Mouse (Mus musculus): ENCODE measurements around the gene Atf1. TPM values are rescaled to one million over a fixed set of nuclear protein-coding genes. Genes with fewer than 3 reads are reported as not detected.
"Not testable (repeated sequence)": the region's sequence is repeated elsewhere in the genome, so short reads cannot be mapped to it uniquely, and the experiment has no call there.

Gene Atf1
- polyA plus RNA-seq, 1 experiment, result 21.9 TPM

- Histone ChIP-seq H3K4me3 (no peak overlapping the region), H3K4me2 (ENCODE audit: low read depth) (no peak overlapping the region), H3K36me3 (ENCODE audit: control insufficient read depth, insufficient read depth) (peaks cover 9% of the 10 kb centered on the region), H3K27me3 (ENCODE audit: control insufficient read depth, insufficient read depth, insufficient read length) (no peaks in the 10 kb centered on the region), H3K79me2 (ENCODE audit: control insufficient read depth, insufficient read depth) (no peaks in the 10 kb centered on the region), H3ac (ENCODE audit: control insufficient read depth, insufficient read length) (no peak overlapping the region)
- TF ChIP-seq USF1 (IDR thresholded peaks at IDR 0.05; ENCODE audit: low read depth) (no peak), POLR2AphosphoS2 (IDR thresholded peaks at IDR 0.05; ENCODE audit: insufficient read length, low read depth) (no peak), MYOD1 (IDR thresholded peaks at IDR 0.05; ENCODE audit: control insufficient read depth in 1 of 3, insufficient read length in 2 of 3, low read depth in 2 of 3) (no peak), POLR2A (IDR thresholded peaks at IDR 0.05; ENCODE audit: insufficient read length, low read depth) (no peak), E2F4 (IDR thresholded peaks at IDR 0.05; ENCODE audit: insufficient read depth) (no peak), TCF3 (IDR thresholded peaks at IDR 0.05; ENCODE audit: insufficient read length, low read depth) (no peak), MAX (IDR thresholded peaks at IDR 0.05; ENCODE audit: low read depth) (no peak), CEBPB (IDR thresholded peaks at IDR 0.05; ENCODE audit: insufficient read depth, poor library complexity, severe bottlenecking) (no peak), REST (IDR thresholded peaks at IDR 0.05; ENCODE audit: insufficient read depth, insufficient read length) (no peak), SRF (IDR thresholded peaks at IDR 0.05; ENCODE audit: control insufficient read depth, insufficient read length, low read depth) (no peak), MYOG (IDR thresholded peaks at IDR 0.05; ENCODE audit: control insufficient read depth in 1 of 3, insufficient read depth in 1 of 3, insufficient read length in 2 of 3, low read depth in 2 of 3) (no peak), TCF12 (IDR thresholded peaks at IDR 0.05; ENCODE audit: insufficient read depth, poor library complexity, severe bottlenecking) (no peak)
Measured at GRCm38 (mm10) chr15:100263246-100263905, 35.8 kb downstream of the Atf1 start.

GRCm38 (mm10) chr15:100265586-100266325 lies 38.1 kb downstream of the Atf1 start:
- Histone ChIP-seq H3K4me2 (ENCODE audit: low read depth) (no peak overlapping the region), H3ac (ENCODE audit: control insufficient read depth, insufficient read length) (no peak overlapping the region), H3K79me2 (ENCODE audit: control insufficient read depth, insufficient read depth) (no peaks in the 10 kb centered on the region), H3K4me3 (no peak overlapping the region), H3K27me3 (ENCODE audit: control insufficient read depth, insufficient read depth, insufficient read length) (no peaks in the 10 kb centered on the region), H3K36me3 (ENCODE audit: control insufficient read depth, insufficient read depth) (no peaks in the 10 kb centered on the region)
- TF ChIP-seq POLR2AphosphoS2 (IDR thresholded peaks at IDR 0.05; ENCODE audit: insufficient read length, low read depth) (no peak), MAX (IDR thresholded peaks at IDR 0.05; ENCODE audit: low read depth) (no peak), USF1 (IDR thresholded peaks at IDR 0.05; ENCODE audit: low read depth) (no peak), SRF (IDR thresholded peaks at IDR 0.05; ENCODE audit: control insufficient read depth, insufficient read length, low read depth) (no peak), CEBPB (IDR thresholded peaks at IDR 0.05; ENCODE audit: insufficient read depth, poor library complexity, severe bottlenecking) (no peak), MYOG (IDR thresholded peaks at IDR 0.05; ENCODE audit: control insufficient read depth in 1 of 3, insufficient read depth in 1 of 3, insufficient read length in 2 of 3, low read depth in 2 of 3) (no peak), POLR2A (IDR thresholded peaks at IDR 0.05; ENCODE audit: insufficient read length, low read depth) (no peak), MYOD1 (IDR thresholded peaks at IDR 0.05; ENCODE audit: control insufficient read depth in 1 of 3, insufficient read length in 2 of 3, low read depth in 2 of 3) (no peak), TCF12 (IDR thresholded peaks at IDR 0.05; ENCODE audit: insufficient read depth, poor library complexity, severe bottlenecking) (no peak), E2F4 (IDR thresholded peaks at IDR 0.05; ENCODE audit: insufficient read depth) (no peak), REST (IDR thresholded peaks at IDR 0.05; ENCODE audit: insufficient read depth, insufficient read length) (no peak), TCF3 (IDR thresholded peaks at IDR 0.05; ENCODE audit: insufficient read length, low read depth) (no peak)

DNA sequence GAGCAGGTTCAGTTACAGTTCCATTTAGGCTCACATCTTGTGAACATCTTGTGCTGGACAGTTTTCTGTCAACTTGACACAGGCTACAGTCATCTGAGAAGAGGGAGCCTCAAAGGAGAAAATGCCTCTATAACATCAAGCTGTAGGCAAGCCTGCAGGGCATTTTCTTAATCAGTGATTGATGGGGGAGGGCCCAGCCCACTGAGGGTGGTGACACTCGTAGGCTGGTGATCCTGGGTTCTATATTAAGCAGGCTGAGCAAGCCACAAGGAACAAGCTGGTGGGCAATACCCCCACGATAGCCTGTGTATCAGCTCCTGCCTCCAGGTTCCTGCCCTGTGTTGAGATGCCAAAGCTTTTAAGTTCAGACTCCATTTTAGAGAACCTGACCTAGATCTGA lies 41.3 kb downstream of the Atf1 start:
- no peak overlapping the region for H3K4me2 ChIP-seq (ENCODE audit: low read depth)
- TF ChIP-seq SRF (IDR thresholded peaks at IDR 0.05; ENCODE audit: control insufficient read depth, insufficient read length, low read depth) (no peak), USF1 (IDR thresholded peaks at IDR 0.05; ENCODE audit: low read depth) (no peak), MAX (IDR thresholded peaks at IDR 0.05; ENCODE audit: low read depth) (no peak), POLR2AphosphoS2 (IDR thresholded peaks at IDR 0.05; ENCODE audit: insufficient read length, low read depth) (no peak), REST (IDR thresholded peaks at IDR 0.05; ENCODE audit: insufficient read depth, insufficient read length) (no peak), MYOG (IDR thresholded peaks at IDR 0.05; ENCODE audit: control insufficient read depth in 1 of 3, insufficient read depth in 1 of 3, insufficient read length in 2 of 3, low read depth in 2 of 3) (no peak), MYOD1 (IDR thresholded peaks at IDR 0.05; ENCODE audit: control insufficient read depth in 1 of 3, insufficient read length in 2 of 3, low read depth in 2 of 3) (no peak)
- no peak overlapping the region for H3K4me3 ChIP-seq
- no peak overlapping the region for H3ac ChIP-seq (ENCODE audit: control insufficient read depth, insufficient read length)
- no peaks in the 10 kb centered on the region for H3K36me3 ChIP-seq (ENCODE audit: control insufficient read depth, insufficient read depth)
- no peaks in the 10 kb centered on the region for H3K79me2 ChIP-seq (ENCODE audit: control insufficient read depth, insufficient read depth)
- no peaks in the 10 kb centered on the region for H3K27me3 ChIP-seq (ENCODE audit: control insufficient read depth, insufficient read depth, insufficient read length)

DNA sequence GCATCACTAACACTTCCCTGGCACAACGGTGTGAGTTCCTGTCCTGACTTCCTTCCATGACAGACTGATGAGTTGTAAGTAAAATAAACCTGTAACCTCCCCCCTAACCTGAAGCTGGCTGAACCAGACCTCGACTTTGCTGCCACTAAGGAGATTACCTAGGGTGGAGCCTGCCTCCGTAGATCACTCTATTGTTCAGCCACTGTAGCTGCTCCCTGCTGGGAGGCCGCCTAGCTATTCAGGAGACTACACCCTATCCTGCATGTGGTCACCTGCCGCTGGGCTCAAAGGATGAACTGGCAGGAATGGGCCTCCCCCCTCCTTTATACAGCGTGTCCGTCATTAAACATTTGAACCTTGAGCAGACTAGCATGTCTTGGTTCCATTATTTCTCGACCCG lies 42.2 kb downstream of the Atf1 start:
- Histone ChIP-seq H3K4me2 (ENCODE audit: low read depth) (no peak overlapping the region), H3K27me3 (ENCODE audit: control insufficient read depth, insufficient read depth, insufficient read length) (no peaks in the 10 kb centered on the region), H3K36me3 (ENCODE audit: control insufficient read depth, insufficient read depth) (no peaks in the 10 kb centered on the region), H3K79me2 (ENCODE audit: control insufficient read depth, insufficient read depth) (no peaks in the 10 kb centered on the region), H3K4me3 (no peak overlapping the region), H3ac (ENCODE audit: control insufficient read depth, insufficient read length) (no peak overlapping the region)
- TF ChIP-seq SRF (IDR thresholded peaks at IDR 0.05; ENCODE audit: control insufficient read depth, insufficient read length, low read depth) (no peak), TCF12 (IDR thresholded peaks at IDR 0.05; ENCODE audit: insufficient read depth, poor library complexity, severe bottlenecking) (no peak), MYOD1 (IDR thresholded peaks at IDR 0.05; ENCODE audit: control insufficient read depth in 1 of 3, insufficient read length in 2 of 3, low read depth in 2 of 3) (no peak), POLR2A (IDR thresholded peaks at IDR 0.05; ENCODE audit: insufficient read length, low read depth) (no peak), E2F4 (IDR thresholded peaks at IDR 0.05; ENCODE audit: insufficient read depth) (no peak), MAX (IDR thresholded peaks at IDR 0.05; ENCODE audit: low read depth) (no peak), MYOG (IDR thresholded peaks at IDR 0.05; ENCODE audit: control insufficient read depth in 1 of 3, insufficient read depth in 1 of 3, insufficient read length in 2 of 3, low read depth in 2 of 3) (no peak), TCF3 (IDR thresholded peaks at IDR 0.05; ENCODE audit: insufficient read length, low read depth) (no peak), POLR2AphosphoS2 (IDR thresholded peaks at IDR 0.05; ENCODE audit: insufficient read length, low read depth) (no peak), REST (IDR thresholded peaks at IDR 0.05; ENCODE audit: insufficient read depth, insufficient read length) (no peak), USF1 (IDR thresholded peaks at IDR 0.05; ENCODE audit: low read depth) (no peak), CEBPB (IDR thresholded peaks at IDR 0.05; ENCODE audit: insufficient read depth, poor library complexity, severe bottlenecking) (no peak)

- H3K27me3 ChIP-seq (ENCODE audit: control insufficient read depth, insufficient read depth, insufficient read length); H3K36me3 ChIP-seq (ENCODE audit: control insufficient read depth, insufficient read depth); H3K4me3 ChIP-seq; H3K79me2 ChIP-seq (ENCODE audit: control insufficient read depth, insufficient read depth); H3ac ChIP-seq (ENCODE audit: control insufficient read depth, insufficient read length); H3K4me2 ChIP-seq (ENCODE audit: low read depth): not testable (repeated sequence)
Measured at GRCm38 (mm10) chr15:100270609-100271008, 43.0 kb downstream of the Atf1 start.

Data from myocyte (in vitro differentiated cells).